Mouse (Mus musculus) kidney, adult 2 months (tissue): ENCODE measurements around the gene Trim61. TPM values are rescaled to one million over a fixed set of nuclear protein-coding genes. Genes with fewer than 3 reads are reported as not detected.
"Not testable (repeated sequence)": the region's sequence is repeated elsewhere in the genome, so short reads cannot be mapped to it uniquely, and the experiment has no call there.

Experiments
- DNase-seq: peaks from one replicate; pipeline ENCODE4 v3.0.0; 2021
- H3K27ac ChIP-seq: fragments of 200-500 bp; 2 replicates; pipeline ENCODE4 v1.5.1; 2012; ENCODE audit warnings: low read depth, low read length, control low read depth, inconsistent platforms; ENCODE audit not compliant: insufficient read depth
- H3K27me3 ChIP-seq: fragments of 200-500 bp; replicated peaks from 2 replicates; pipeline ENCODE4 v1.6.1; 2012; ENCODE audit warnings: mild to moderate bottlenecking, moderate library complexity, low read length, inconsistent platforms; ENCODE audit not compliant: control insufficient read depth, insufficient read depth
- H3K36me3 ChIP-seq: fragments of 200-500 bp; 2 replicates; pipeline ENCODE4 v1.6.1; 2012; ENCODE audit warnings: mild to moderate bottlenecking, moderate library complexity, low read length, inconsistent platforms; ENCODE audit not compliant: control insufficient read depth, insufficient read depth
- H3K4me1 ChIP-seq: fragments of 200-500 bp; 2 replicates; pipeline ENCODE4 v1.6.1; 2011; ENCODE audit warnings: low read length; ENCODE audit not compliant: control insufficient read depth, insufficient read depth
- H3K4me3 ChIP-seq: fragments of 200-500 bp; 2 replicates; pipeline ENCODE4 v1.5.1; 2011; ENCODE audit warnings: mild to moderate bottlenecking, low read depth, low read length, control low read depth; ENCODE audit not compliant: insufficient read depth
- CTCF ChIP-seq: fragments of 200-500 bp; conservative IDR thresholded peaks from 2 replicates; pipeline ENCODE4 v1.5.1; 2011; ENCODE audit warnings: low read depth, mild to moderate bottlenecking, control low read depth, low read length, moderate library complexity, mixed read lengths; ENCODE audit not compliant: insufficient read depth, insufficient read length
- POLR2A ChIP-seq: fragments of 200-500 bp; IDR thresholded peaks from one replicate; pipeline ENCODE4 v1.6.1; 2011; ENCODE audit warnings: low read depth, low read length, control low read depth
- WGBS: fragments of 180-500 bp; shearing (Covaris S2); methylation state at CpG from one replicate; pipeline ENCODE4 v1.1.7; 2018; 5-methylcytosine and 5-hydroxymethylcytosine counted together
- polyA plus RNA-seq: library from polyadenylated mRNA; depleted of rRNA; stranded (reverse); fragments of >200 nt; gene quantifications from 2 replicates; pipeline ENCODE4 v1.2.3, GENCODE M21; 2012

The Trim61 gene
- polyA plus RNA-seq, 1 experiment: 0.69 TPM

DNA sequence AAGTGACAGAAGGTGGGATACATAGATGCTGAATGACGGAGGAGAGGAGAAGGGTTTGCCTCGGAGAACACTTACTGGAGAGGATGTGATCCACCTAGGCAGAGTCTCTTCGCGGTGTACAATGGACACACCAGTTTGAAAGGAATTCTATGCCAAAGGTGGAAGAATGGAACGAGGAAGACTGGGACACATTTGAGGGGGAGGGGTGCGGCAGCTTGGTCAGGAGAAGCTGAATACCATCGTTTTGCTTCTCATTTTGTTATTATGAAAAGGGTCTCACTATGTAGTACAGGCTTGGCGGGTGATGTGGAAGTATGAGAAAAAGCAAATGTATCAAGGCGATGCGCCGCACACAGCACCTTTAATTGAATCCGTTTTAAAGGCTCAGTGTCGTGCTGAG, 14.7 kb upstream of the Trim61 start:
- TF ChIP-seq POLR2A (no peak), CTCF (no peak)
- H3K27ac ChIP-seq: peak overlapping the region; percentile 30
- WGBS: 79% methylated on average over 13 of the region's 13 CpGs

DNA sequence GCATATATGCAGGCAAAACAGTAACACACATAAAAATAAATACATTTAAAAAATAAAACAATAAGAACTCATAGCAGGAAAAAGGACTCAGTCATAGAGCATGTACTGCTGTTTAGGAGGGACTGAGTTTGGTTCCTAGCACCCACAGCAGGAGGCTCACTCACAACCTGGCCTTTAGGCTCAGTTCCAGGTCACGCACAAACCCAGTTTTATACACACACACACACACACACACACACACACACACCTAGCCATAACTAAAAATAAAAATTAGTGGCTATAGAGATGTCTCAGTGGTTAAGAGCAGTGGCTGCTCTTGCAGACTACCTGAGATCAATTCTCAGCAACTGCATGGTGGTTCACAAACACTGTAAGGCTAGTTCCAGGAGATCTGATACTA, 13.8 kb upstream of the Trim61 start:
- TF ChIP-seq POLR2A: no peak
- no peak for TF ChIP-seq CTCF
- DNase-seq: no peak
- H3K27me3 ChIP-seq: no peaks in the 10 kb centered on the region
- H3K4me1 ChIP-seq: peaks cover 7% of the 10 kb centered on the region; the same call in 1 of the 2 replicates
- H3K4me3 ChIP-seq: no peak overlapping the region
- H3K36me3 ChIP-seq: no peaks in the 10 kb centered on the region
- WGBS: 96% methylated on average over 1 of the region's 1 CpGs
- 0 out of 2 replicates have a peak overlapping the region, but pooled peaks have one; percentile 21 for H3K27ac ChIP-seq

More for the DNA sequence above, 14.7 kb upstream of the Trim61 start:
- Histone ChIP-seq H3K4me1 (peaks cover 10% of the 10 kb centered on the region; the same call in 1 of the 2 replicates), H3K36me3 (no peaks in the 10 kb centered on the region), H3K27me3 (no peaks in the 10 kb centered on the region), H3K4me3 (no peak overlapping the region; the same call in 1 of the 2 replicates)
- DNase-seq: no peak

DNA sequence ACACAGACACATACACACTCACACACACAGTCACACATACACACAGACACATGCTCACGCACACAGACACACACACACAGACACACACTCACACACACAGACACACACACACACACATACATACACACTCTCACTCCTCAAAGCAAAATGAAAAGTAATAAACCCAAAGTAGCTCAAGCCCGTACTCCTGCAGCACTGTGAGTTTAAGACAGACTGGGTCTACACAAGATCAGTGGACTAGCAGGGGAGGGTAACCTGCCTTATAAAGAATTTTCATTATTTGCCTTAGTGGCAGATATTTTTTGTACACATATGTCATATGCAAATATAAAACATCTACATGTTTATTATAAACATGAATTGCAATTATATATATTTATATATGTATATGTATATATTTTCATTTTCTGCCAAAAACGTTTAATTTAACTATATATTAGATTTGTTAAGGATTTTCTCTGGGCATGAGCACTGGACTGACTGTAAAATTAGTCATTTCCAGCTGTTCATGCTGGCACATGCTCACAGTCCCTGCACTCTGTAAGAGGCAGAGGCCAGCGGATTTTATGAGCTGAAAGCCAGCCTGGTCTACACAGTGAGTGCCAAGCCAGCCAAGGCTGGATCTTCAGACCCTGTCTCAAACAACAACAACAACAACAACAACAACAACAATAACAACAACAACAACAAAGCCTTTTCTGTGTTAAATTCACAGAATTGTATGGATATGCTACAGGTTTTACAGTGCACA, 12.6 kb upstream of the Trim61 start:
- Histone ChIP-seq H3K36me3 (no peaks in the 10 kb centered on the region), H3K4me3 (no peak overlapping the region), H3K27me3 (no peaks in the 10 kb centered on the region), H3K27ac (peak overlapping the region; percentile 90), H3K4me1 (peaks cover 7% of the 10 kb centered on the region; the same call in 1 of the 2 replicates)
- TF ChIP-seq POLR2A (no peak), CTCF (no peak)
- no peak for DNase-seq
- WGBS: 72% methylated on average over 4 of the region's 4 CpGs

DNA sequence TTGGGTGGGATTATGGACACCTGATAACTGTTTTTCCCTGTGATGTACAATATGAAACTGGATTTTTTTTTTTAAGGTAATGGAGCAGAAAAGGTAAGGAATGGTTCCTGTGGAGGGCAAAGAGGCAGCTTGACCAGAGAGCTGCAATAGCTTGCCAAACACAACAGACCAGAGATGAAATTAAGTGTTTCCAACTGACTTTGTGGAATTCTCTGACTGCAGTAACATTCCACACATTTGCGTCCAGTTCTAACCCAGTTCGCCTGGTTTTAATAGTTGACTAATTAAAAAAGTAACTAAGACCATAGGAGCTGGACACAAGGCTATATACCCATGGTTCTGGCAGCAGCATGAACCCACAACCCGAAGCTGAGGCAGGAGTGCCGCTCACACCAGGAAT, 11.5 kb upstream of the Trim61 start:
- no peaks in the 10 kb centered on the region for H3K36me3 ChIP-seq
- peak; percentile 61 for DNase-seq
- no peaks in the 10 kb centered on the region for H3K27me3 ChIP-seq
- peaks cover 7% of the 10 kb centered on the region; the same call in 1 of the 2 replicates for H3K4me1 ChIP-seq
- peak overlapping the region; percentile 90 for H3K27ac ChIP-seq
- no peak for TF ChIP-seq CTCF
- no peak for TF ChIP-seq POLR2A
- no peak overlapping the region for H3K4me3 ChIP-seq
- 32% methylated on average over 4 of the region's 4 CpGs for WGBS

DNA sequence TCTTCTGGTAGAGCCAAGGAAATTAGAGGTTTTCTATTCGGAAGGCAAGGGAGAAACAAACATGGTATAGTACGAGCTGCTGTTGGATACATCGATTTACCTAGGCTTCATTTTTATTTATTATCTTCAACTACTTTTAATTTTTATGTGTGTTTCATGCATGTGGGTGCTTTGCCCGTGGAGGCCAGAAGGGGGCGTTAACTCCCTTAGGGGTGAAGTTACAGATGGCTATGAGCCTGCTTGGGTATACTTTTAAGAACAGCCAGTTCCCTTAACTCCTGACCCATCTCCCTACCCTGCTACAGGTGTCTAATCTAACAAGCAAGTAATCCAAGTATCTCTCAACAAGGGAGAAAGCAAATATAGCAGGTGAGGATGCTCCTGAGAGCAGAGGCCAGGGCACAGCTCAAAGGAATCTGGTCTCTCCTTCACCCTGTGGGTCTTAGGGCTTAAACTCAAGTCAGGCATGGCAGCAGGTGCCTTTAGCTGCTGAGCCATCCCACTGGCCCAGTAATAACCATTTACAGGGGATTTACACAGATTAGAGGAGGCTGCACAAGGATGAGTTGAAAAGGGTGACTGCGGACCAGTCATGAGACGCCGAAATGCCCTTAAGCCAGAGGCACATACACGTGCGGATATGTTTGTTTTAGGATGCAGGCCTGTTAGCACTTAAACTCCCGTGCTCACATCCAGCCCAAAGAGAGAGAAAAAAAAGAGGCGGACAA, 10.8 kb upstream of the Trim61 start:
- peak overlapping the region; percentile 54 for H3K27ac ChIP-seq
- no peak overlapping the region for H3K4me3 ChIP-seq
- TF ChIP-seq POLR2A (no peak), CTCF (0 out of 2 replicates have a peak, but pooled peaks have one; percentile 18)
- WGBS: 74% methylated on average over 12 of the region's 12 CpGs
- peak; percentile 19 for DNase-seq
- peaks cover 7% of the 10 kb centered on the region; the same call in 1 of the 2 replicates for H3K4me1 ChIP-seq
- no peaks in the 10 kb centered on the region for H3K27me3 ChIP-seq
- H3K36me3 ChIP-seq: no peaks in the 10 kb centered on the region

DNA sequence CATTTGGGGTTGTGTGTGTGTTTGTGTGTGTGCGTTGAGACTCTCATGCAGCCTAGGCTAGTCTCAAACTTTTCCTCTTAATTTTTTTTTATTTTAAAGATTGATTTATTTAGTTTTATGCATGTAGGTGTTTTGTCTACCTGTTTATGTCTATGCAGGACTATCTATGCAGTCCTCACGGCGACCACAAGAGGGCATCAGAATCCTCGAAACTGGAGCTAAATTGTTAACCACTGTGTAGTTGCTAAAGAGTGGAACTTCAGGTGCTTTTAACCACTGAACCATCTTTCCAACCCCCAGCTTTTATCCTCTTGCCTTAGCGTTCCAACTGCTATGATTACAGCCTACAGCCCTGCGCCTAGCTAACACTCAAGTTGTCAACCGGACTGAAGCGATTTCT, 4.2 kb upstream of the Trim61 start:
- Histone ChIP-seq H3K36me3 (no peaks in the 10 kb centered on the region), H3K4me3 (no peak overlapping the region), H3K27me3 (no peaks in the 10 kb centered on the region), H3K4me1 (no peaks in the 10 kb centered on the region), H3K27ac (no peak overlapping the region)
- DNase-seq: peak; percentile 74
- 46% methylated on average over 8 of the region's 8 CpGs for WGBS
- TF ChIP-seq CTCF (peak; percentile 68), POLR2A (no peak)

DNA sequence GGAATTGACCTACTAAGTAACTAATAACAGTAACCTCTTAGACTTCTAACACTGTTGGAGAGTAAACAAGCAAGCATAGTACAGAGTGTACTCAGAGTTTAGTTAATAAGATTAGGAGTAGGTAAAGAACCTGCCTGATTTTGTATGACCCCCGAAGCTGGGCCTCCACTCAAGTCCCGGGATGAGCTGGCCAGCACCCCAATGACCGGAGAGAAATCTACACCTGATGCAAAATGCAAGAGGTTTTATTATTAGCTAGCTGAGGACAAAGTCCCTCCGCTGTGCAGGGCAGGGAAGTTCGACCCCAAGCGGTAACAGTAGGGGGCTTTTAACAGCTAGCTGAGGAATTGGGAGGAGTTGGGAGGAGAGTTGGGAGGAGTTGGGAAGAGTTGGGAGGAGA, 10.7 kb downstream of the Trim61 start:
- H3K36me3 ChIP-seq, H3K4me1 ChIP-seq, H3K27me3 ChIP-seq, H3K4me3 ChIP-seq, H3K27ac ChIP-seq: not testable (repeated sequence)
- peak; percentile 71 for DNase-seq
- 52% methylated on average over 6 of the region's 6 CpGs for WGBS
